Mouse (Mus musculus): Measurements from ENCODE around the gene Ddx46. TPM values are rescaled to one million over a fixed set of nuclear protein-coding genes. Genes with fewer than 3 reads are reported as not detected.

Ddx46 gene
- polyA plus RNA-seq, 1 experiment: 15.2 TPM

- Histone ChIP-seq H3K36me3 (ENCODE audit: control insufficient read depth, insufficient read depth) (peaks cover 9% of the 10 kb centered on the region), H3K79me2 (ENCODE audit: control insufficient read depth, insufficient read depth) (peaks cover 25% of the 10 kb centered on the region), H3K27me3 (ENCODE audit: control insufficient read depth, insufficient read depth, insufficient read length) (no peaks in the 10 kb centered on the region), H3ac (ENCODE audit: control insufficient read depth, insufficient read length, low read depth) (peak within 1 kb of the TSS; percentile 92), H3K79me3 (ENCODE audit: low read depth) (peaks cover 4% of the 10 kb centered on the region), H3K4me3 (ENCODE audit: insufficient read depth, poor library complexity, severe bottlenecking) (peak within 1 kb of the TSS; percentile 84)
- TF ChIP-seq MAX (IDR thresholded peaks at IDR 0.05) (no peak), MYOD1 (IDR thresholded peaks at IDR 0.05; ENCODE audit: control insufficient read depth, insufficient read length, low read depth) (no peak), FOSL1 (IDR thresholded peaks at IDR 0.05; ENCODE audit: insufficient read depth, low read length, poor library complexity, severe bottlenecking) (no peak), USF1 (IDR thresholded peaks at IDR 0.05; ENCODE audit: low read depth) (no peak), CEBPB (IDR thresholded peaks at IDR 0.05; ENCODE audit: low read depth) (no peak), MYOG (IDR thresholded peaks at IDR 0.05; ENCODE audit: control insufficient read depth, extremely low read depth, insufficient read length) (no peak), CTCF (IDR thresholded peaks at IDR 0.05; ENCODE audit: control insufficient read depth, insufficient read depth, insufficient read length) (no peak)
These were observed 79.8 kb downstream of the Ddx46 start, which contains the start of gene Txndc15 for GRCm38 (mm10) chr13:55714501-55715166. Gene Txndc15 (plus strand): TSS chr13:55714650.

GRCm38 (mm10) chr13:55715167-55715512 is 80.3 kb downstream of the Ddx46 start:
- H3ac ChIP-seq (ENCODE audit: control insufficient read depth, insufficient read length, low read depth): peak overlapping the region; percentile 92
- H3K36me3 ChIP-seq (ENCODE audit: control insufficient read depth, insufficient read depth): peaks cover 9% of the 10 kb centered on the region
- no peaks in the 10 kb centered on the region for H3K27me3 ChIP-seq (ENCODE audit: control insufficient read depth, insufficient read depth, insufficient read length)
- no peak for TF ChIP-seq FOSL1 (IDR thresholded peaks at IDR 0.05; ENCODE audit: insufficient read depth, low read length, poor library complexity, severe bottlenecking)
- no peak for TF ChIP-seq MYOD1 (IDR thresholded peaks at IDR 0.05; ENCODE audit: control insufficient read depth, insufficient read length, low read depth)
- no peak for TF ChIP-seq CEBPB (IDR thresholded peaks at IDR 0.05; ENCODE audit: low read depth)
- TF ChIP-seq MYOG (IDR thresholded peaks at IDR 0.05; ENCODE audit: control insufficient read depth, extremely low read depth, insufficient read length): no peak
- no peak for TF ChIP-seq CTCF (IDR thresholded peaks at IDR 0.05; ENCODE audit: control insufficient read depth, insufficient read depth, insufficient read length)
- TF ChIP-seq USF1 (IDR thresholded peaks at IDR 0.05; ENCODE audit: low read depth): no peak
- no peak for TF ChIP-seq MAX (IDR thresholded peaks at IDR 0.05)
- peak overlapping the region; percentile 84 for H3K4me3 ChIP-seq (ENCODE audit: insufficient read depth, poor library complexity, severe bottlenecking)
- H3K79me3 ChIP-seq (ENCODE audit: low read depth): peaks cover 4% of the 10 kb centered on the region
- H3K79me2 ChIP-seq (ENCODE audit: control insufficient read depth, insufficient read depth): peaks cover 25% of the 10 kb centered on the region

- Histone ChIP-seq H3K27me3 (ENCODE audit: control insufficient read depth, insufficient read depth, insufficient read length) (no peaks in the 10 kb centered on the region), H3K36me3 (ENCODE audit: control insufficient read depth, insufficient read depth) (peaks cover 9% of the 10 kb centered on the region), H3K79me3 (ENCODE audit: low read depth) (peaks cover 4% of the 10 kb centered on the region), H3K4me3 (ENCODE audit: insufficient read depth, poor library complexity, severe bottlenecking) (no peak overlapping the region), H3K79me2 (ENCODE audit: control insufficient read depth, insufficient read depth) (peaks cover 25% of the 10 kb centered on the region), H3ac (ENCODE audit: control insufficient read depth, insufficient read length, low read depth) (no peak overlapping the region)
- TF ChIP-seq MYOD1 (IDR thresholded peaks at IDR 0.05; ENCODE audit: control insufficient read depth, insufficient read length, low read depth) (no peak), FOSL1 (IDR thresholded peaks at IDR 0.05; ENCODE audit: insufficient read depth, low read length, poor library complexity, severe bottlenecking) (no peak)
These were observed 81.2 kb downstream of the Ddx46 start for GRCm38 (mm10) chr13:55715908-55716510.

GRCm38 (mm10) chr13:55721516-55721915 is 86.7 kb downstream of the Ddx46 start:
- Histone ChIP-seq H3K36me3 (ENCODE audit: control insufficient read depth, insufficient read depth) (peaks cover 12% of the 10 kb centered on the region), H3K4me3 (ENCODE audit: insufficient read depth, poor library complexity, severe bottlenecking) (no peak overlapping the region), H3K27me3 (ENCODE audit: control insufficient read depth, insufficient read depth, insufficient read length) (no peaks in the 10 kb centered on the region), H3K79me3 (ENCODE audit: low read depth) (no peaks in the 10 kb centered on the region), H3K79me2 (ENCODE audit: control insufficient read depth, insufficient read depth) (peaks cover 5% of the 10 kb centered on the region), H3ac (ENCODE audit: control insufficient read depth, insufficient read length, low read depth) (no peak overlapping the region)
- TF ChIP-seq CTCF (IDR thresholded peaks at IDR 0.05; ENCODE audit: control insufficient read depth, insufficient read depth, insufficient read length) (no peak), MYOG (IDR thresholded peaks at IDR 0.05; ENCODE audit: control insufficient read depth, extremely low read depth, insufficient read length) (no peak), CEBPB (IDR thresholded peaks at IDR 0.05; ENCODE audit: low read depth) (no peak), FOSL1 (IDR thresholded peaks at IDR 0.05; ENCODE audit: insufficient read depth, low read length, poor library complexity, severe bottlenecking) (no peak), MAX (IDR thresholded peaks at IDR 0.05) (no peak), MYOD1 (IDR thresholded peaks at IDR 0.05; ENCODE audit: control insufficient read depth, insufficient read length, low read depth) (no peak), USF1 (IDR thresholded peaks at IDR 0.05; ENCODE audit: low read depth) (no peak)

- H3K79me3 ChIP-seq (ENCODE audit: low read depth): no peaks in the 10 kb centered on the region
- H3K4me3 ChIP-seq (ENCODE audit: insufficient read depth, poor library complexity, severe bottlenecking): no peak overlapping the region
- H3K27me3 ChIP-seq (ENCODE audit: control insufficient read depth, insufficient read depth, insufficient read length): no peaks in the 10 kb centered on the region
- H3K79me2 ChIP-seq (ENCODE audit: control insufficient read depth, insufficient read depth): peaks cover 1% of the 10 kb centered on the region
- H3K36me3 ChIP-seq (ENCODE audit: control insufficient read depth, insufficient read depth): peaks cover 12% of the 10 kb centered on the region
- no peak overlapping the region for H3ac ChIP-seq (ENCODE audit: control insufficient read depth, insufficient read length, low read depth)
- no peak for TF ChIP-seq CTCF (IDR thresholded peaks at IDR 0.05; ENCODE audit: control insufficient read depth, insufficient read depth, insufficient read length)
- TF ChIP-seq CEBPB (IDR thresholded peaks at IDR 0.05; ENCODE audit: low read depth): no peak
- TF ChIP-seq USF1 (IDR thresholded peaks at IDR 0.05; ENCODE audit: low read depth): no peak
- no peak for TF ChIP-seq FOSL1 (IDR thresholded peaks at IDR 0.05; ENCODE audit: insufficient read depth, low read length, poor library complexity, severe bottlenecking)
- TF ChIP-seq MYOG (IDR thresholded peaks at IDR 0.05; ENCODE audit: control insufficient read depth, extremely low read depth, insufficient read length): no peak
- TF ChIP-seq MYOD1 (IDR thresholded peaks at IDR 0.05; ENCODE audit: control insufficient read depth, insufficient read length, low read depth): no peak
- no peak for TF ChIP-seq MAX (IDR thresholded peaks at IDR 0.05)
These were observed 87.2 kb downstream of the Ddx46 start for GRCm38 (mm10) chr13:55721995-55722394.
